In the genomic region with DNA sequence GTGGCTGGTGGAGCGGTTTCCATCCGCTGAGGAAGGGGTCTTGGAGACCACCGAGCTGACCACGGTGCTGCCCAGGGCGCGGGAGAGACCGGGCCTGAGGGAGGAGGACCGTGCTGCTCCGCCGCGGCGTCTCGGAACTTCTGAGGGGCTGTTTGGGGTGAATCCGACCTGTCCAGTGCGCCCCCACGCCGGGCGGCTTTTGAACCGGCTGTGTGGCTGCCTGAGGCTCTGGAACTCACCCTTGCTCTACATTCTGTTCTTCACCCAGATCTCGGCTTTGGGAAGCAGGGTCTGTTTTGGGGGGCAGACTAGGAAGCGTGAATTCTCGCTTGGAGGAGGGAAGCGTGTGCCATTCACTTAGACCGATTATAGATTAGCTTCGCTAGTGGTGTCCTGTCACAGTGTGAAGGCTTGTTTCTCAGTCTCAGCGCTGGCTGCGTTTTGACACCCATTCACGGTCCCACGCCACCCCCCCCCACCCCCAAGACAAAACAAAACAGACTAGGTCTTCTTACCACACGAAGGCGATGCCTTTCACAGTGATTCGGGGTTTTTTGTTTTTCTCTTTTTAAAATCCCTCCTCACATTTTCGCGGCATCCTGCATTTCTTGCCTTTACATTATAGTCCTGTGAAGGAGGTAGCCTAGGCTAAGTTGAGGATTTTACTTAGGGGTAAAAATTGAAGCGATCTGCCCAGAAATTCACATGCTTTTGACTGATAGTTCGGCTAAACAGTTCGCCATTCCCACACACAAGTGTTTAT, we compare ENCODE assay signal across 8 mouse cellular contexts. TPM values are rescaled to one million over a fixed set of nuclear protein-coding genes. Genes with fewer than 3 reads are reported as not detected.
A peak's percentile ranks its signal among the peaks of the same experiment; 100 is the strongest.
DNase-seq lines count a peak whose midpoint lies in the region; ATAC-seq lines count a peak whose summit lies in the region.

No protein-coding gene starts in this region.

- intact Hi-C loops in left cerebral cortex, postnatal 14 days (cut with DNase I): no loop called here

- H3K36me3 ChIP-seq in heart, embryonic 11.5 days (ENCODE audit: control insufficient read depth, insufficient read depth, low read length): no peaks in the 10 kb centered on the region; the same call in 1 of the 2 replicates
- no peaks in the 10 kb centered on the region; the same call in 1 of the 2 replicates for H3K36me3 ChIP-seq in embryonic facial prominence, embryonic 11.5 days (replicated peaks; ENCODE audit: control insufficient read depth, insufficient read depth, low read depth, low read length)
- H3K36me3 ChIP-seq in intestine, embryonic 15.5 days: no peaks in the 10 kb centered on the region

- no peaks in the 10 kb centered on the region for H3K4me1 ChIP-seq in heart, embryonic 11.5 days (ENCODE audit: control insufficient read depth, insufficient read depth, low read length)
- H3K4me1 ChIP-seq in embryonic facial prominence, embryonic 11.5 days (ENCODE audit: control insufficient read depth, insufficient read depth, low read length): no peaks in the 10 kb centered on the region
- no peaks in the 10 kb centered on the region for H3K4me1 ChIP-seq in intestine, embryonic 15.5 days (replicated peaks)

- H3K27ac ChIP-seq in heart, embryonic 11.5 days (ENCODE audit: low read depth, low read length): peak overlapping the region; percentile 97
- H3K27ac ChIP-seq in embryonic facial prominence, embryonic 11.5 days (replicated peaks; ENCODE audit: low read depth, low read length): peak overlapping the region; percentile 88
- peak overlapping the region; percentile 82 for H3K27ac ChIP-seq in intestine, embryonic 15.5 days

- H3K9ac ChIP-seq in heart, embryonic 11.5 days (ENCODE audit: low read depth, low read length): peak overlapping the region; percentile 97
- peak overlapping the region; percentile 91 for H3K9ac ChIP-seq in embryonic facial prominence, embryonic 11.5 days (replicated peaks; ENCODE audit: low read length)
- H3K9ac ChIP-seq in intestine, embryonic 15.5 days: peak overlapping the region; percentile 93

- WGBS in heart, embryonic 11.5 days (ENCODE audit: insufficient replicate concordance): 3% methylated on average over 37 of the region's 37 CpGs
- 4% methylated on average over 37 of the region's 37 CpGs for WGBS in embryonic facial prominence, embryonic 11.5 days
- 3% methylated on average over 37 of the region's 37 CpGs for WGBS in intestine, embryonic 15.5 days

- no peak for DNase-seq in heart, adult 11 months
- peak; percentile 35 for DNase-seq in embryonic facial prominence, embryonic 11.5 days (ENCODE audit: low spot score)
- no peak for DNase-seq in frontal cortex, postnatal 10 days (ENCODE audit: low spot score in 2 of 2)
- no peak for DNase-seq in left cerebral cortex, postnatal 14 days (ENCODE audit: low spot score in 2 of 2)

- no peaks in the 10 kb centered on the region for H3K27me3 ChIP-seq in heart, embryonic 11.5 days (ENCODE audit: control insufficient read depth, insufficient read depth, low read length)
- H3K27me3 ChIP-seq in embryonic facial prominence, embryonic 11.5 days (ENCODE audit: control insufficient read depth, insufficient read depth, low read length): no peaks in the 10 kb centered on the region
- H3K27me3 ChIP-seq in intestine, embryonic 15.5 days (replicated peaks): no peaks in the 10 kb centered on the region

- peak overlapping the region; percentile 59 for H3K4me2 ChIP-seq in heart, embryonic 11.5 days
- peak overlapping the region; percentile 65 for H3K4me2 ChIP-seq in embryonic facial prominence, embryonic 11.5 days (ENCODE audit: low read depth, low read length)
- peak overlapping the region; percentile 65 for H3K4me2 ChIP-seq in intestine, embryonic 15.5 days (replicated peaks)

- peak overlapping the region; percentile 82 for H3K4me3 ChIP-seq in heart, embryonic 11.5 days (ENCODE audit: low read depth, low read length)
- peak overlapping the region; percentile 79 for H3K4me3 ChIP-seq in embryonic facial prominence, embryonic 11.5 days (ENCODE audit: low read depth, low read length)
- H3K4me3 ChIP-seq in intestine, embryonic 15.5 days (replicated peaks): peak overlapping the region; percentile 60

- no peaks in the 10 kb centered on the region for H3K9me3 ChIP-seq in heart, embryonic 11.5 days (replicated peaks; ENCODE audit: control insufficient read depth, low read length)
- H3K9me3 ChIP-seq in embryonic facial prominence, embryonic 11.5 days (replicated peaks; ENCODE audit: control insufficient read depth, low read length): no peaks in the 10 kb centered on the region
- no peaks in the 10 kb centered on the region for H3K9me3 ChIP-seq in intestine, embryonic 15.5 days

- ATAC-seq in heart, embryonic 11.5 days (replicated peaks; ENCODE audit: insufficient number of reproducible peaks, low FRiP score, low TSS enrichment): peak; percentile 69
- ATAC-seq in CD4-positive, CD25-positive, alpha-beta regulatory T cell, adult 4 months: peak; percentile 35
- ATAC-seq in embryonic facial prominence, embryonic 11.5 days (replicated peaks; ENCODE audit: insufficient number of reproducible peaks, low FRiP score, low TSS enrichment, low read depth): peak; percentile 76
- ATAC-seq in intestine, embryonic 15.5 days: peak; percentile 76
- peak; percentile 6 for ATAC-seq in megakaryocyte progenitor cell, adult 5-6 weeks (replicated peaks; ENCODE audit: poor library complexity)

RNA-seq across cellular contexts. Expression of gene Bcl2l13, which starts 0.6 kb away (rescaled TPM):
- polyA plus RNA-seq in heart, embryonic 11.5 days (2014; fragmentation: Nextera tagmentation; extraction: Ambion mirVana): 26.5 and 33.8 TPM in 2 replicates
- 10 to 100 TPM; 10.4 to 11.7 TPM for polyA plus RNA-seq in CD4-positive, CD25-positive, alpha-beta regulatory T cell, adult 4 months (2017; shearing (Covaris generic))
- polyA plus RNA-seq in embryonic facial prominence, embryonic 11.5 days (2014; fragmentation: Nextera tagmentation; extraction: Ambion mirVana): 36.6 and 40.1 TPM in 2 replicates
- polyA plus RNA-seq in intestine, embryonic 15.5 days (2015; fragmentation: Nextera tagmentation; extraction: Ambion mirVana): 24.1 and 25.7 TPM in 2 replicates
- 18.4 and 23.9 TPM in 2 replicates for total RNA-seq in megakaryocyte progenitor cell, adult 5-6 weeks (2015)
- 17.7 and 34.6 TPM in 2 replicates for total RNA-seq in megakaryocyte progenitor cell, adult 5-6 weeks (2017)
- 10 to 100 TPM; 41.8 to 44.5 TPM for total RNA-seq in left cerebral cortex, postnatal 14 days (2021)

RNA-seq across cellular contexts. Expression of gene Atp6v1e1, which starts 14.0 kb away (rescaled TPM):
- polyA plus RNA-seq in heart, embryonic 11.5 days (2014; fragmentation: Nextera tagmentation; extraction: Ambion mirVana): 153 and 155 TPM in 2 replicates
- polyA plus RNA-seq in CD4-positive, CD25-positive, alpha-beta regulatory T cell, adult 4 months (2017; shearing (Covaris generic)): 10 to 100 TPM; 89.9 to 92.8 TPM
- 144 and 147 TPM in 2 replicates for polyA plus RNA-seq in embryonic facial prominence, embryonic 11.5 days (2014; fragmentation: Nextera tagmentation; extraction: Ambion mirVana)
- polyA plus RNA-seq in intestine, embryonic 15.5 days (2015; fragmentation: Nextera tagmentation; extraction: Ambion mirVana): 150 and 155 TPM in 2 replicates
- 139 and 152 TPM in 2 replicates for total RNA-seq in megakaryocyte progenitor cell, adult 5-6 weeks (2015)
- 135 and 152 TPM in 2 replicates for total RNA-seq in megakaryocyte progenitor cell, adult 5-6 weeks (2017)
- total RNA-seq in left cerebral cortex, postnatal 14 days (2021): 100 to 1,000 TPM; 515 to 524 TPM

Comparison
In these comparisons a context has a peak if more than half of its experiments do, and no peak if none do; other contexts are left out.
1. ATAC-seq: peak in every context shown above with its lines; median percentile 76 in embryonic facial prominence, embryonic 11.5 days; 76 in intestine, embryonic 15.5 days; 69 in heart, embryonic 11.5 days; 35 in CD4-positive, CD25-positive, alpha-beta regulatory T cell, adult 4 months; 6 in megakaryocyte progenitor cell, adult 5-6 weeks.